Comparison of ENCODE assay signal across 21 mouse cellular contexts in genomic region chr3:25688789-25689464, GRCm38 (mm10).
DNase-seq lines count a peak whose midpoint lies in the region; ATAC-seq and TF ChIP-seq lines count a peak whose summit lies in the region.
"Had no signal": no experiment of that assay in that cellular context is flagged by ENCODE, and none has a peak within 500 bp of the region (broad histone marks: within the 10 kb centered on the region; RNA-seq: fewer than 3 reads in every experiment).

No protein-coding gene starts in this region.

- no peak overlapping the region for H3K27ac ChIP-seq in forebrain, postnatal 0 days (ENCODE audit: low read depth, low read length)
- H3K27ac ChIP-seq: embryonic facial prominence, embryonic 10.5 days; heart, embryonic 13.5 days; midbrain, embryonic 10.5 days; neural tube, embryonic 13.5 days had no signal

- no peak overlapping the region for H3K4me3 ChIP-seq in forebrain, postnatal 0 days (ENCODE audit: low read depth, low read length)
- H3K4me3 ChIP-seq: embryonic facial prominence, embryonic 10.5 days; heart, embryonic 13.5 days; midbrain, embryonic 10.5 days; neural tube, embryonic 13.5 days had no signal

- no peaks in the 10 kb centered on the region for H3K36me3 ChIP-seq in forebrain, postnatal 0 days (ENCODE audit: insufficient read depth)
- H3K36me3 ChIP-seq: embryonic facial prominence, embryonic 10.5 days; heart, embryonic 13.5 days; midbrain, embryonic 10.5 days; neural tube, embryonic 13.5 days had no signal

- no peak overlapping the region for H3K9ac ChIP-seq in forebrain, postnatal 0 days
- H3K9ac ChIP-seq: heart, embryonic 13.5 days; liver, postnatal 0 days; neural tube, embryonic 13.5 days had no signal

- peak; percentile 25 for DNase-seq in layer of hippocampus, adult 9-10 months (ENCODE audit: low spot score)
- no peak for DNase-seq in layer of hippocampus, postnatal 25 days (ENCODE audit: extremely low spot score in 1 of 2, low spot score in 1 of 2)
- peak; percentile 41 for DNase-seq in cerebellum, adult 11 months
- peak; percentile 49 for DNase-seq in cerebellum, adult 8-10 months
- DNase-seq in forebrain, postnatal 0 days: peak; percentile 22
- no peak for DNase-seq in frontal cortex, postnatal 14 days (ENCODE audit: low spot score in 2 of 2)
- DNase-seq: adrenal gland, postnatal 36 days; gastrocnemius, postnatal 36 days; heart, postnatal 36 days; kidney, adult 11 months; kidney, postnatal 10 days; liver; liver, postnatal 0 days; lung, postnatal 4 days; right cerebral cortex, postnatal 25 days; thymus, postnatal 14 days had no signal

- no peaks in the 10 kb centered on the region for H3K9me3 ChIP-seq in forebrain, postnatal 0 days (ENCODE audit: low read length)
- H3K9me3 ChIP-seq: embryonic facial prominence, embryonic 10.5 days; heart, embryonic 13.5 days; midbrain, embryonic 10.5 days; neural tube, embryonic 13.5 days had no signal

- H3K4me1 ChIP-seq in forebrain, postnatal 0 days (ENCODE audit: insufficient read depth): no peaks in the 10 kb centered on the region
- H3K4me1 ChIP-seq: embryonic facial prominence, embryonic 10.5 days; heart, embryonic 13.5 days; midbrain, embryonic 10.5 days; neural tube, embryonic 13.5 days had no signal

- no peaks in the 10 kb centered on the region for H3K27me3 ChIP-seq in forebrain, postnatal 0 days (ENCODE audit: insufficient read depth, low read length)
- H3K27me3 ChIP-seq: heart, embryonic 13.5 days; neural tube, embryonic 13.5 days had no signal

- ATAC-seq in forebrain, postnatal 0 days: peak; percentile 25; the same call in 1 of the 2 replicates
- no peak for ATAC-seq in granulocyte monocyte progenitor cell, adult 5-6 weeks (replicated peaks; ENCODE audit: poor library complexity, severe bottlenecking)
- ATAC-seq: liver, postnatal 0 days had no signal

- TF ChIP-seq CTCF in forebrain, postnatal 0 days (IDR thresholded peaks at IDR 0.05; ENCODE audit: low read depth): no peak

- 59% methylated on average over 6 of the region's 6 CpGs for WGBS in forebrain, postnatal 0 days

- H3K4me2 ChIP-seq in forebrain, postnatal 0 days (ENCODE audit: low read depth): no peak overlapping the region
- H3K4me2 ChIP-seq: heart, embryonic 13.5 days; neural tube, embryonic 13.5 days had no signal

Comparison
In these comparisons a context has a peak if more than half of its experiments do, and no peak if none do; other contexts are left out.
1. DNase-seq: peak in layer of hippocampus, adult 9-10 months (single experiment), cerebellum, adult 11 months (single experiment), cerebellum, adult 8-10 months (single experiment) and forebrain, postnatal 0 days (single experiment); none in layer of hippocampus, postnatal 25 days (0 of 2) and frontal cortex, postnatal 14 days (0 of 2).